Mouse (Mus musculus): Measurements from ENCODE around the gene Ctu2.

- TF ChIP-seq GATA1 (IDR thresholded peaks at IDR 0.05; ENCODE audit: borderline replicate concordance, low read length), result no peak
- TF ChIP-seq CTCF (IDR thresholded peaks at IDR 0.05; ENCODE audit: low read depth, low read length), result no peak
- TF ChIP-seq TAL1 (conservative IDR thresholded peaks at IDR 0.05; ENCODE audit: low read depth, low read length), result no peak
- no peak for TF ChIP-seq POLR2AphosphoS5 (IDR thresholded peaks at IDR 0.05; ENCODE audit: insufficient replicate concordance, low read depth, low read length)
- TF ChIP-seq GATA2 (IDR thresholded peaks at IDR 0.05; ENCODE audit: borderline replicate concordance, low read depth, low read length), result no peak
Measured at GRCm38 (mm10) chr8:122462510-122462909, 13.4 kb upstream of the Ctu2 start.

Measured in G1E (cell line).